Mouse (Mus musculus): ENCODE measurements around the gene Hist1h2ap. TPM values are rescaled to one million over a fixed set of nuclear protein-coding genes. Genes with fewer than 3 reads are reported as not detected.
A peak's percentile ranks its signal among the peaks of the same experiment; 100 is the strongest.
"Not testable (repeated sequence)": the region's sequence is repeated elsewhere in the genome, so short reads cannot be mapped to it uniquely, and the experiment has no call there.

The Hist1h2ap gene
- 10 to 100 TPM; 24.8 to 29.8 TPM for total RNA-seq (2021)
- 126 and 141 TPM in 2 replicates for polyA plus RNA-seq (2012; rRNA removed)
- long read RNA-seq, partial matches to known transcripts, result 0 of 1 reads
- long read RNA-seq, other reads (novel, unspliced or antisense), result 0 of 1 reads

GRCm38 (mm10) chr13:21833461-21833860, at the start of gene Hist1h2ap, which contains the start of gene Hist1h2br:
TSS of gene Hist1h2ap (minus strand) at chr13:21833507.
TSS of gene Hist1h2br (plus strand) at chr13:21833743.
- not testable (repeated sequence) for DNase-seq

GRCm38 (mm10) chr13:21882760-21883405, 49.6 kb upstream of the Hist1h2ap start:
- peak; percentile 61 for DNase-seq

- peak; percentile 67 for DNase-seq
Measured at GRCm38 (mm10) chr13:21881878-21882669, 48.8 kb upstream of the Hist1h2ap start.

- no peak for DNase-seq
Measured at GRCm38 (mm10) chr13:21880735-21881134, 47.4 kb upstream of the Hist1h2ap start.

GRCm38 (mm10) chr13:21865503-21865902, 32.2 kb upstream of the Hist1h2ap start:
- DNase-seq, result not testable (repeated sequence)

GRCm38 (mm10) chr13:21861608-21862007, 28.3 kb upstream of the Hist1h2ap start:
- DNase-seq, result no peak

GRCm38 (mm10) chr13:21855698-21856162, 22.4 kb upstream of the Hist1h2ap start:
- DNase-seq, result peak; percentile 66

GRCm38 (mm10) chr13:21855146-21855545, 21.8 kb upstream of the Hist1h2ap start:
- peak; percentile 92 for DNase-seq

GRCm38 (mm10) chr13:21852215-21852945, 19.1 kb upstream of the Hist1h2ap start:
- peak; percentile 5 for DNase-seq

GRCm38 (mm10) chr13:21850696-21851095, 17.4 kb upstream of the Hist1h2ap start:
- not testable (repeated sequence) for DNase-seq

GRCm38 (mm10) chr13:21847883-21848282, 14.6 kb upstream of the Hist1h2ap start:
- no peak for DNase-seq

- DNase-seq, result not testable (repeated sequence)
Measured at GRCm38 (mm10) chr13:21846356-21846755, 13.0 kb upstream of the Hist1h2ap start.

- DNase-seq, result not testable (repeated sequence)
Measured at GRCm38 (mm10) chr13:21840508-21840907, 7.2 kb upstream of the Hist1h2ap start.

- DNase-seq, result peak; percentile 71
Measured at GRCm38 (mm10) chr13:21831418-21832394, 1.6 kb downstream of the Hist1h2ap start, which contains the start of gene Hist1h4n. TSS of gene Hist1h4n (minus strand) at chr13:21832196.

- no peak for DNase-seq
Measured at GRCm38 (mm10) chr13:21830344-21830743, 3.0 kb downstream of the Hist1h2ap start.

GRCm38 (mm10) chr13:21828511-21828910, 4.8 kb downstream of the Hist1h2ap start:
- DNase-seq, result no peak

GRCm38 (mm10) chr13:21820082-21820890, 13.0 kb downstream of the Hist1h2ap start:
- DNase-seq, result not testable (repeated sequence)

- DNase-seq, result not testable (repeated sequence)
Measured at GRCm38 (mm10) chr13:21812092-21812491, 21.2 kb downstream of the Hist1h2ap start.

GRCm38 (mm10) chr13:21811539-21811938, 21.8 kb downstream of the Hist1h2ap start, which contains the start of gene Hist1h4m:
TSS of gene Hist1h4m (plus strand) at chr13:21811746.
- peak; percentile 81 for DNase-seq

- DNase-seq, result not testable (repeated sequence)
Measured at GRCm38 (mm10) chr13:21811074-21811473, 22.2 kb downstream of the Hist1h2ap start.
